Mouse (Mus musculus) CH12.LX (cell line): ENCODE measurements at regions not wholly inside any gene's neighbourhood (a gene's known extent, or its start where the extent isn't known, plus 50 kb on each side); places are given as distances from the start of the nearest gene placed in this dataset.

Experiments
- ELF1 ChIP-seq: IDR thresholded peaks from 2 replicates; pipeline ENCODE4 v1.6.1; 2014; ENCODE audit warnings: low read depth, mild to moderate bottlenecking, inconsistent platforms, low read length, improper control_type of control experiment
- KAT2A ChIP-seq: IDR thresholded peaks from 2 replicates; pipeline ENCODE4 v1.6.1; 2012; ENCODE audit warnings: low read length, improper control_type of control experiment, inconsistent platforms; ENCODE audit not compliant: insufficient replicate concordance
- UBTF ChIP-seq: IDR thresholded peaks from 2 replicates; pipeline ENCODE4 v1.6.1; 2012; ENCODE audit warnings: low read depth, mild to moderate bottlenecking, inconsistent platforms, low read length, improper control_type of control experiment, moderate library complexity
- ZKSCAN1 ChIP-seq: IDR thresholded peaks from 2 replicates; pipeline ENCODE4 v1.6.1; 2012; ENCODE audit warnings: low read depth, inconsistent platforms, low read length, improper control_type of control experiment, borderline replicate concordance

DNA sequence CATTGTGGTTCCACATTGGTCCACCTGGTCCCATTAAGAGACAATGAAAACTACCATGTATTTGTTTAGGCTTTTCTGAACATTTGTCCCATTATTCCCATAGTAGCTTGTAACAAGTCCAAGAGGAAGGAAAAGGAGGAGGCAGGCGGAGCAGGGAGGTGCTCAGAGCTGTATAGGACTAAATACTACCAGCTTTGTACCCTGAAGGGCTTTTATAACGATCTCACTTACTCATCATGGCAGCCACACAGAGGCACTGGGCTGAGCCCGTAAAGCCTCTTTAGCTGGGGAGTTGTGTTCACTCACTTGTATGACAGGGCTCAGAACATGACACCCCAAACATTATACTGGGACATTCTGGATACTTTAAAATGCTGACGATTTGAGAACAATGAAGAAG lies 425.4 kb downstream of the Nedd1 start:
- TF ChIP-seq UBTF (no peak), ELF1 (no peak), KAT2A (no peak), ZKSCAN1 (no peak)
